18 mouse cellular contexts compared by ENCODE assay signal in the genomic region with DNA sequence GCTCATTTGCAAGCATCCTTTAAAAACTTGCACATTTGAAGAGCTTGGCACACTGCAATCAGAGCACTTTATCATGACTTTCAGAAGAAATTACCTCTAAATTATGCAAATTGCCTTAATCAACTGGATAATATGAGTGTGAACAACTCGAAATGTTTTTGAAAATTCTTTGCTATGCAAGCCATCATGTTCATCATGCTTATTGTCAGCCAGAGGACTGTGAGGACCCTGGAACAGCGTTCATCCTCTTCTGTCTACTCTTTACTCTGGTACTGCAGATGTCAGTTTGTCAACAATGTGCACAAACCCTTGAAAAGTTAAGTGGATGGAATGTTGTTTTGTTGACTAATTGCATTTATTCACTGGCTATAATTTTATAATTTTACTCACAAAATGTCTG.
"Had no signal": no experiment of that assay in that cellular context is flagged by ENCODE, and none has a peak within 500 bp of the region (broad histone marks: within the 10 kb centered on the region; RNA-seq: fewer than 3 reads in every experiment).

No protein-coding gene starts in this region.

- H3K4me3 ChIP-seq: liver, embryonic 13.5 days; megakaryocyte, embryonic 14.5 days; midbrain, embryonic 10.5 days; midbrain, embryonic 13.5 days; myocyte; neural tube, embryonic 13.5 days had no signal

- H3K4me1 ChIP-seq: liver, embryonic 13.5 days; megakaryocyte, embryonic 14.5 days; midbrain, embryonic 10.5 days; midbrain, embryonic 13.5 days; neural tube, embryonic 13.5 days had no signal

- H3K9me3 ChIP-seq: liver, embryonic 13.5 days; megakaryocyte, embryonic 14.5 days; midbrain, embryonic 10.5 days; midbrain, embryonic 13.5 days; neural tube, embryonic 13.5 days had no signal

- DNase-seq: kidney, adult 9 months; kidney, postnatal 14 days; kidney, postnatal 4 days; liver, embryonic 13.5 days; lung, adult 2 months; retina, postnatal 1 day; right cerebral cortex, postnatal 25 days; spleen, adult 18-20 months; thymus, adult 2 months; thymus, postnatal 14 days; thymus, postnatal 4 days had no signal

- H3K36me3 ChIP-seq: liver, embryonic 13.5 days; midbrain, embryonic 10.5 days; midbrain, embryonic 13.5 days; neural tube, embryonic 13.5 days had no signal

- H3K27me3 ChIP-seq: liver, embryonic 13.5 days; megakaryocyte, embryonic 14.5 days; midbrain, embryonic 13.5 days; neural tube, embryonic 13.5 days had no signal

- H3K9ac ChIP-seq: liver, embryonic 13.5 days; midbrain, embryonic 13.5 days; neural tube, embryonic 13.5 days had no signal

- H3K4me2 ChIP-seq: liver, embryonic 13.5 days; midbrain, embryonic 13.5 days; neural tube, embryonic 13.5 days had no signal

- H3K27ac ChIP-seq: liver, embryonic 13.5 days; macrophage; midbrain, embryonic 10.5 days; midbrain, embryonic 13.5 days; neural tube, embryonic 13.5 days had no signal

- ATAC-seq: midbrain, embryonic 13.5 days; midbrain, embryonic 16.5 days had no signal
